Mouse (Mus musculus): ENCODE measurements around the gene Gas7.

DNA sequence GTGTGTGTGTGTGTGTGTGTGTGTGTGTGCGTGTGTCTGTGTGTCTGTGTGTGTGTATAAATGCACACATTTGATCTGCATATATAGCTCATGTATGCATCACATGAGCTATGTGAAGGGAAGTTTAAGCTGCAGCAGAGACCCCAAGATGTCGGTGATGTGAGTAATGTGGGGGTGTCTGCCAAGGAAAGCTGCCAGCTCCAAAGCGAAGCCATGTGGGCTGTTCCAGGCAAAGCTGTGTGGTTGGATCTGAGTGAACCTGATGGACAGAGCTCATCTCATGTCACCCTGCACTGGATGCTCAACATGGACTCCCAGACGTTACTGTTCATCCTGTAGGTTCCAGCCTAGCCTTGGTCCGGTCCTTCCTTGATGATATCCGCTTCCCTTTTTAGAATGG, 99.0 kb downstream of the Gas7 start:
- TF ChIP-seq CTCF (IDR thresholded peaks at IDR 0.05; ENCODE audit: extremely low read depth, insufficient read length, insufficient replicate concordance, low read depth, low read length) (no peak), POLR2A (IDR thresholded peaks at IDR 0.05; ENCODE audit: low read depth, low read length) (no peak)
